ENCODE assay signal across 11 mouse cellular contexts in genomic region chr9:63534371-63534780, GRCm38 (mm10).
DNase-seq lines count a peak whose midpoint lies in the region; ATAC-seq and TF ChIP-seq lines count a peak whose summit lies in the region.
"Had no signal": no experiment of that assay in that cellular context is flagged by ENCODE, and none has a peak within 500 bp of the region (broad histone marks: within the 10 kb centered on the region; RNA-seq: fewer than 3 reads in every experiment).

No protein-coding gene starts in this region.

- peak overlapping the region; percentile 69 for H3K27ac ChIP-seq in hindbrain, embryonic 12.5 days
- H3K27ac ChIP-seq in midbrain, embryonic 10.5 days (replicated peaks): peak overlapping the region; percentile 80
- no peak overlapping the region for H3K27ac ChIP-seq in heart, adult 2 months
- H3K27ac ChIP-seq: embryonic facial prominence, embryonic 12.5 days had no signal

- no peak for TF ChIP-seq EP300 in heart, adult 2 months (IDR thresholded peaks at IDR 0.05; ENCODE audit: insufficient read depth, low read depth, low read length)

- H3K9me3 ChIP-seq in hindbrain, embryonic 12.5 days (replicated peaks): no peaks in the 10 kb centered on the region
- no peaks in the 10 kb centered on the region for H3K9me3 ChIP-seq in midbrain, embryonic 10.5 days (replicated peaks)
- H3K9me3 ChIP-seq: embryonic facial prominence, embryonic 12.5 days had no signal

- no peaks in the 10 kb centered on the region for H3K79me2 ChIP-seq in heart, adult 2 months (replicated peaks; ENCODE audit: control insufficient read depth, insufficient read depth, low read length)

- no peaks in the 10 kb centered on the region for H3K36me3 ChIP-seq in hindbrain, embryonic 12.5 days
- H3K36me3 ChIP-seq in midbrain, embryonic 10.5 days: no peaks in the 10 kb centered on the region
- H3K36me3 ChIP-seq in heart, adult 2 months (ENCODE audit: control insufficient read depth, insufficient read depth, low read length): no peaks in the 10 kb centered on the region
- H3K36me3 ChIP-seq: embryonic facial prominence, embryonic 12.5 days had no signal

- ATAC-seq in hindbrain, embryonic 12.5 days (ENCODE audit: low FRiP score): peak; percentile 58
- ATAC-seq in CD4-positive, CD25-positive, alpha-beta regulatory T cell, adult 4 months: no peak

- no peak for TF ChIP-seq CTCF in heart, adult 2 months (IDR thresholded peaks at IDR 0.05)

- H3K4me3 ChIP-seq in hindbrain, embryonic 12.5 days: no peak overlapping the region
- peak overlapping the region; percentile 26 for H3K4me3 ChIP-seq in midbrain, embryonic 10.5 days
- no peak overlapping the region for H3K4me3 ChIP-seq in heart, adult 2 months
- H3K4me3 ChIP-seq: embryonic facial prominence, embryonic 12.5 days had no signal

- no peak overlapping the region for H3K9ac ChIP-seq in hindbrain, embryonic 12.5 days
- no peak overlapping the region for H3K9ac ChIP-seq in heart, adult 2 months (ENCODE audit: low read depth, low read length)
- H3K9ac ChIP-seq: embryonic facial prominence, embryonic 12.5 days had no signal

- H3K27me3 ChIP-seq in hindbrain, embryonic 12.5 days: no peaks in the 10 kb centered on the region
- peaks cover 28% of the 10 kb centered on the region for H3K27me3 ChIP-seq in midbrain, embryonic 10.5 days (ENCODE audit: low read depth, poor library complexity, severe bottlenecking)
- H3K27me3 ChIP-seq in heart, adult 2 months (ENCODE audit: control insufficient read depth, insufficient read depth, low read length): no peaks in the 10 kb centered on the region

- no peak overlapping the region; the same call in 1 of the 2 replicates for H3K4me2 ChIP-seq in hindbrain, embryonic 12.5 days (replicated peaks)
- H3K4me2 ChIP-seq: embryonic facial prominence, embryonic 12.5 days had no signal

- H3K4me1 ChIP-seq in hindbrain, embryonic 12.5 days: peaks cover 27% of the 10 kb centered on the region
- peaks cover 47% of the 10 kb centered on the region for H3K4me1 ChIP-seq in midbrain, embryonic 10.5 days
- no peaks in the 10 kb centered on the region for H3K4me1 ChIP-seq in heart, adult 2 months (ENCODE audit: control insufficient read depth, insufficient read depth, low read length)

- 4% methylated on average over 7 of the region's 7 CpGs for WGBS in hindbrain, embryonic 12.5 days
- WGBS in midbrain, embryonic 10.5 days: 4% methylated on average over 7 of the region's 7 CpGs
- 74% methylated on average over 7 of the region's 7 CpGs for WGBS in heart, adult 2 months

- no peak for TF ChIP-seq POLR2A in heart, adult 2 months (IDR thresholded peaks at IDR 0.05; ENCODE audit: insufficient read depth, low read depth, low read length)

- intact Hi-C loops in heart, adult 2 months (cut with DNase I): no loop called here

- peak; percentile 26 for DNase-seq in ZHBTc4 (ENCODE audit: low read depth, low spot score)
- peak; percentile 78 for DNase-seq in embryo, embryonic 10.5 days (ENCODE audit: low spot score)
- peak; percentile 75 for DNase-seq in midbrain, embryonic 10.5 days (ENCODE audit: low spot score)
- DNase-seq in spleen, postnatal 4 days (ENCODE audit: low spot score in 2 of 2): no peak
- no peak for DNase-seq in heart, adult 2 months
- DNase-seq in urinary bladder, postnatal 4 days (ENCODE audit: low spot score in 2 of 2): no peak
- DNase-seq: gastrocnemius, postnatal 10 days; heart, postnatal 4 days had no signal

Comparison
In these comparisons a context has a peak if more than half of its experiments do, and no peak if none do; other contexts are left out.
1. DNase-seq: peak in ZHBTc4 (single experiment), embryo, embryonic 10.5 days (single experiment) and midbrain, embryonic 10.5 days (single experiment); none in spleen, postnatal 4 days (0 of 2), heart, adult 2 months (0 of 2) and urinary bladder, postnatal 4 days (0 of 2).